Mouse (Mus musculus) bone marrow, adult 2 months (tissue): ENCODE measurements at regions not wholly inside any gene's neighbourhood (a gene's known extent, or its start where the extent isn't known, plus 50 kb on each side); places are given as distances from the start of the nearest gene placed in this dataset.

Source experiments
- CTCF ChIP-seq: fragments of 200-500 bp; IDR thresholded peaks from 2 replicates; pipeline ENCODE4 v1.5.1; 2011; ENCODE audit warnings: low read length, control low read depth; ENCODE audit not compliant: control insufficient read depth, insufficient read depth
- POLR2A ChIP-seq: fragments of 200-500 bp; IDR thresholded peaks from 2 replicates; pipeline ENCODE4 v1.6.1; 2011; ENCODE audit warnings: low read depth, mild to moderate bottlenecking, control low read depth, low read length, borderline replicate concordance; ENCODE audit not compliant: control insufficient read depth

DNA sequence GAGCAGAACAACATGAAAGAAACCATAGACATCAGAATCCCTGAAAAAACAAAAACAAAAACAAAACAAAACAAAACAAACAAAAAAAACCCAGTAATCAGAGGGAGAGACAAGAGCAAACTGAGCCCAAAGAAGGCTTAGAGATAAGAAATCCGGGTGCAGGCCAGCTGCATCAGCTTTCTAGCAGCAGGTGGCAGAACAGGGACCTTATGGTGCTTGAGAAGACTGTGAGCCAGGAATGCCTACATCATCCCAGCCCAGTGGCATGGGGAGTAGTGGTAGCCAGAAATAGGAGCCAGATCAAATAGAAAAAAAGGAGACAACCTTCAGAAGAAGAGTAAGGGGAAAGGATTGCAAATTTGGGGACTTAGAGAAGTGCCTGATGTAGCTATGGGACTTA is 152.8 kb downstream of the Diras2 start:
- TF ChIP-seq POLR2A (no peak), CTCF (no peak)
